Mouse (Mus musculus) heart, adult 2 months (tissue): ENCODE data around the gene Slc44a2.

Experiments used
- CTCF ChIP-seq: fragments of 200-600 bp; IDR thresholded peaks from 2 replicates; pipeline ENCODE4 v1.8.1; 2022; ENCODE audit warnings: antibody characterized with exemption, mild to moderate bottlenecking, moderate library complexity
- EP300 ChIP-seq: fragments of 200-500 bp; IDR thresholded peaks from 2 replicates; pipeline ENCODE4 v1.6.1; 2011; ENCODE audit warnings: low read depth, low read length, control low read depth; ENCODE audit not compliant: insufficient read depth
- POLR2A ChIP-seq: fragments of 200-500 bp; IDR thresholded peaks from 2 replicates; pipeline ENCODE4 v1.6.1; 2011; ENCODE audit warnings: mild to moderate bottlenecking, low read depth, low read length, control low read depth; ENCODE audit not compliant: insufficient read depth

DNA sequence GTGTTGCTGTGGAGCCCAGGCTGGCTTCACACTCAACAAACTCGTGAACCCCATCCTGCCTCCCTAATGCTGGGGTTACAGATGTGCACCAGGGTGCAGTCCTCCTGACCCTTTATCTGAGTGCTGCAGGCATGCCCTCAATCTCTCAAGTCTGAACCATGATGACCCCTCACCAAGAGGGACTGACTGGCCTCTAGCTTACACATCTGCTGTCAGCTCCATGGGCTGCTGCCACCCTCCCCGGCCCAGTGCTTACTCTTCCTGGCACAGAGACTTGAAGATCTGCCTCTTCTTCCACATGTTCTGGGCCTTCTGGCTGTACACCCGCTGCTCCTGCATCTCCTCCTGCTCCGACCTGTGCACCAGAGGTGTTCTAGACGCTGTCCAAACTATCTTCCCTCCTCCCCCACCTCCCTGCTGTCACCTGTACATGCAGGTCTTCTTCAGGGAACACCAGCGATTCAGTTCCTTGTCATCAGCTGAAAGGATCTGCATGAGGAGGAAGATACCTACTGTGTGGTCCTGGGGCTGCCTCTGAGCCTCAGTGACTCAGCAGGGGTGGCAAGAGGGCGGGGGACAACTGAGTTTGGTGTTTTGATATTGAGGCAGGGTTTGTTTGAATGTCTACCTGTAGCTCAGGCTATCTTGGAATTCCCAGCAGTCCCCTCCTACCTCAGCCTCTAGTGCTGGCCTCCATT lies 45.3 kb upstream of the Slc44a2 start:
- TF ChIP-seq POLR2A (no peak), CTCF (no peak), EP300 (no peak)
